Mouse (Mus musculus) olfactory bulb, adult 2 months (tissue): Measurements from ENCODE around the gene Olfr998.
"Not testable (repeated sequence)": the region's sequence is repeated elsewhere in the genome, so short reads cannot be mapped to it uniquely, and the experiment has no call there.

ENCODE experiments used
- CTCF ChIP-seq: fragments of 200-500 bp; IDR thresholded peaks from 2 replicates; pipeline ENCODE4 v1.5.1; 2012; ENCODE audit warnings: low read depth, mild to moderate bottlenecking, low read length, moderate library complexity; ENCODE audit not compliant: insufficient read depth
- POLR2A ChIP-seq: fragments of 200-500 bp; IDR thresholded peaks from 2 replicates; pipeline ENCODE4 v1.6.1; 2012; ENCODE audit warnings: mild to moderate bottlenecking, low read depth, low read length, moderate library complexity; ENCODE audit not compliant: insufficient read depth

DNA sequence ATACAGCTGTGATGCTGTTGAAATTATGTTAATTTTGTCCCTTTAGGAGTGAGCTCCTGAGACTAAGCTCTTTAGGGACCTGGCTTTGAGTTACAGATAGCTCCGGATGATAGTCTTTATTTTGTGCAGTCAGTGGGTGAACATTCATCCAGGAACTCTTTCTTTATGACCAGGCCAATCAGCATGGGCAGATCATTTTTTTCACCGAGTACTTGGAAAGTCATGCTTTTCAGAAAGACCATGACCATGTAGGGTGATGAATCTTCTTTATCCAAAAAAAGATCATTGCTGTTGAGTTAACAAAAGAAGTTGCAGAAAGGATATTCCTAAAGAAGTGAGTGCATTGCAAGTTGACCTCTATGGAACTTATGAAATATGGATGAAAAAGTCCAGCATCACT lies at the start of gene Olfr998:
- TF ChIP-seq CTCF, POLR2A: not testable (repeated sequence)
